Mouse (Mus musculus): ENCODE data around the gene Ccser2.

Gene Ccser2

GRCm38 (mm10) chr14:36868769-36869362 lies 99.7 kb downstream of the Ccser2 start:
- DNase-seq (ENCODE audit: low spot score) = no peak

- DNase-seq (ENCODE audit: low spot score) = peak; percentile 83
Measured at GRCm38 (mm10) chr14:36866966-36867700, 101.4 kb downstream of the Ccser2 start.

DNA sequence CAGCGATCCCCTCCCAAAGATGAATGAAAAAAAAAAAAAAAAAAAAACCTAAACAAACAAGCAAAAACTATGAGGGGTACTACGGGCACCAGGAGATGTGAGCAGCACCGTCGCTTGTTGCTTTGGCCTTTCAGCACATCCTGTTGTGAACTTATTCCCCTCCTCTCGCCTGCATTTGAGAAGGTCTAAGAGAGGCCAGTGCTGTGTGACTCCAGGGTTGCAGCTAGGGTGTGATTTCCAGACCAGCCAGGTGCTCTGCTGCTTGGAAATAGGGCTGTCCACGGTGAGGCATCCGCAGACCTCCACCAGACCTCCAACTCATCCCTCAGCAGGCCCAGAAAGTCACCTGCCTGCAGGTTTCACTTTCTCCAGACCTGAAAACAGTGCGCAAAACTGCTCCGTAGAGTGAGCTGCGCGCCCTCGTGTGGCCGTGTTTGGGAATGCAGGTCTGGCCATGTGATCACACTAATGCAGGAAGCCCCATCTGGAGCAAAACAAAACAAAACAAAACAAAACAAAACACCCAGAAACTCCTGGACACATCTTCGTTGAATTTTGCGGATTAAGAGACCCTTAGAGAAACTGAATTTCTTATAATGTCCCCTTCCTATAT lies 104.6 kb downstream of the Ccser2 start:
- peak; percentile 90 for DNase-seq (ENCODE audit: low spot score)

GRCm38 (mm10) chr14:36862387-36862786 lies 106.2 kb downstream of the Ccser2 start:
- DNase-seq (ENCODE audit: low spot score) = peak; percentile 72

DNA sequence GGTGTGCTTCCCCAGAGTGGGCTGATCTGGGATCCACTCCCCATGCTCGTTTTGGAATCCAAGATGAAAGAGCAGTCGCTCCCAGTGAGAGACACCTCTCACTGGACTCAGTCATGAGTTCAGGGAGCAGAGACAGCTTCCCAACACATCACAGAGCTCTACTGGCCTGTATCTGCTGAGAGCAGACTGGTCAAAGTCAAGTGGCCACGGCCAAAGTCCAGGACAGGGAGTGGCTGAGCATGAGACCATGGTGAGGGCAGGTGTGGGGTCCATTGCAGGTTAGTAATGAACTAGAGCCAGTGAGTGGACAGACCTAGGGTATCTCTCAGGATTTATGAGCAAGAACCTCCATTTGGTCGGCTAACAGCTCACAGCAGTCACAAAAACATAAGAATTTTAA lies 109.6 kb downstream of the Ccser2 start:
- DNase-seq (ENCODE audit: low spot score) = no peak

GRCm38 (mm10) chr14:36852972-36853371 lies 115.6 kb downstream of the Ccser2 start:
- DNase-seq (ENCODE audit: low spot score) = peak; percentile 46

GRCm38 (mm10) chr14:36848860-36849259 lies 119.7 kb downstream of the Ccser2 start:
- DNase-seq (ENCODE audit: low spot score) = no peak
